Mouse (Mus musculus): ENCODE results near the gene Lypd3.

DNA sequence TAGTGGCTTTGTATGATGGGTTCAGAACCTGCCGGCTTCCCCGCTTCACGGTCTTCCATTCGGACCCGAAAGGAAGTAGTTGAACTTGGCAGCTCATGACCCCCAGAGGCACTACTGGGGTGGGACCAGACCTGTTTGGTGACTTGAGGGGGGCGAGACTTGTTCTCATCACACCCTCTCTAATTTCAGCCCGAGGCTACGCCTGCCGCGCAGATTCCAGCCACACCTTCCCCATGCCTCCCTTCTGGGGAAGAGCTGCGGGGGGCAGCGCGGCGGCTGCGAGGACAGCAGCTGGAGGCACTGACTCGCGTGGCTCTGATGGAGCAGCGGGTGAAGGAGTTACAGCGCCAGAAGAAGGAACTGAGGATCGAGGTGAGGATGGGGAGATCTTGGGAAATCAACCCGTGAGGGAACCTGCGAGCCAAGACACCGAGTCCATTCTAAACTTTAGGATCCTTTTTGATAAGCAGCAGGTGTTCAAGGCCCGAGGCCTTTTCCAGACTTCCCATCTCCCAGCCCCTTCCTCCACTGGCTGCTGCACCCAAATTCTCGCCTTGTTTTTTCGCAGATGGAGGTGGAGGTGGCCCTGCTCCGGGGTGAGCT lies 23.9 kb upstream of the Lypd3 start:
- TF ChIP-seq POLR2A (IDR thresholded peaks at IDR 0.05; ENCODE audit: insufficient read length, low read depth) (no peak), REST (IDR thresholded peaks at IDR 0.05; ENCODE audit: insufficient read depth, insufficient read length) (no peak), E2F4 (IDR thresholded peaks at IDR 0.05; ENCODE audit: insufficient read depth) (no peak), POLR2AphosphoS2 (IDR thresholded peaks at IDR 0.05; ENCODE audit: insufficient read length, low read depth) (no peak), CEBPB (IDR thresholded peaks at IDR 0.05; ENCODE audit: insufficient read depth, poor library complexity, severe bottlenecking) (no peak), USF1 (IDR thresholded peaks at IDR 0.05; ENCODE audit: low read depth) (no peak), MAX (IDR thresholded peaks at IDR 0.05; ENCODE audit: low read depth) (no peak), TCF12 (IDR thresholded peaks at IDR 0.05; ENCODE audit: insufficient read depth, poor library complexity, severe bottlenecking) (no peak), SRF (IDR thresholded peaks at IDR 0.05; ENCODE audit: control insufficient read depth, insufficient read length, low read depth) (no peak), TCF3 (IDR thresholded peaks at IDR 0.05; ENCODE audit: insufficient read length, low read depth) (no peak), MYOD1 (IDR thresholded peaks at IDR 0.05; ENCODE audit: control insufficient read depth in 1 of 3, insufficient read length in 2 of 3, low read depth in 2 of 3) (no peak), MYOG (IDR thresholded peaks at IDR 0.05; ENCODE audit: control insufficient read depth in 1 of 3, insufficient read depth in 1 of 3, insufficient read length in 2 of 3, low read depth in 2 of 3) (no peak)
